Mouse (Mus musculus) hindbrain, embryonic 12.5 days (tissue): ENCODE measurements around the gene Nfya. TPM values are rescaled to one million over a fixed set of nuclear protein-coding genes. Genes with fewer than 3 reads are reported as not detected.
"Not testable (repeated sequence)": the region's sequence is repeated elsewhere in the genome, so short reads cannot be mapped to it uniquely, and the experiment has no call there.

Experiments
- ATAC-seq: fragments of 200-750 bp; cut with Nextera tagmentation; 2 replicates; pipeline ENCODE4 v1.8.0; 2017; ENCODE audit warnings: moderate TSS enrichment; ENCODE audit not compliant: low FRiP score
- H3K27ac ChIP-seq: fragments of 300-500 bp; sonication (generic); 2 replicates; pipeline ENCODE4 v1.5.1; 2016; ENCODE audit warnings: mild to moderate bottlenecking
- H3K27me3 ChIP-seq: fragments of 300-500 bp; sonication (generic); 2 replicates; pipeline ENCODE4 v1.6.1; 2016; ENCODE audit warnings: mild to moderate bottlenecking
- H3K36me3 ChIP-seq: fragments of 300-500 bp; sonication (generic); 2 replicates; pipeline ENCODE4 v1.6.1; 2016; ENCODE audit warnings: mild to moderate bottlenecking
- H3K4me1 ChIP-seq: fragments of 300-500 bp; sonication (generic); 2 replicates; pipeline ENCODE4 v1.6.1; 2016
- H3K4me2 ChIP-seq: fragments of 300-500 bp; sonication (generic); replicated peaks from 2 replicates; pipeline ENCODE4 v1.6.1; 2016; ENCODE audit warnings: mild to moderate bottlenecking
- H3K4me3 ChIP-seq: fragments of 300-500 bp; sonication (generic); 2 replicates; pipeline ENCODE4 v1.5.1; 2016; ENCODE audit warnings: mild to moderate bottlenecking
- H3K9ac ChIP-seq: fragments of 300-500 bp; sonication (generic); 2 replicates; pipeline ENCODE4 v1.6.1; 2016; ENCODE audit warnings: mild to moderate bottlenecking, moderate library complexity
- H3K9me3 ChIP-seq: fragments of 300-500 bp; sonication (generic); replicated peaks from 2 replicates; pipeline ENCODE4 v1.6.1; 2016; ENCODE audit warnings: mild to moderate bottlenecking
- WGBS: fragments of 180-500 bp; shearing (Covaris S2); methylation state at CpG from one replicate; pipeline ENCODE4 v1.1.7; 2016; 5-methylcytosine and 5-hydroxymethylcytosine counted together
- polyA plus RNA-seq: library from polyadenylated mRNA; unstranded; fragments of >200 nt; fragmentation: Nextera tagmentation; extraction: Ambion mirVana; gene quantifications from 2 replicates; pipeline ENCODE4 v1.2.1, GENCODE M21; 2016

Nfya gene
- polyA plus RNA-seq, 1 experiment from 2014 or later = 16.7 TPM

DNA sequence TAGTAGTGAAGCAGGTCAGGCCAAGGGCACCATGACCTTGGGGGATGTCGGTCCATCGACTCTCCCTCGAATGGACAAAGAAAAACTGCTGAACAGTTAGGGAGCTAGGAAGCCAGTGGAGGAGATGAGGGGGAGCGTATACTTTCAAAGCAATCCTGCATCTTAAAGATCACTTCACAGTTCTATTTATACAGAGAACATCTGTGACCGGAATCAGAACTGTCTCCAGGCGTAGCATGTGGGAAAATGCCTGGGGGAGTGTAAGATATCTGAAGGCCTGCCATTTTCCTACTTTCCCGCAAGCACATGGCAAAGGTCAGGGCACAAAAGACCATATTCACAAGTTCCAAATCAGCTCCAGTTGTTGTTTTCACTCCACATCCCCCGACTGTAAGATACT is 36.7 kb downstream of the Nfya start:
- no peak overlapping the region for H3K4me3 ChIP-seq
- WGBS = 82% methylated on average over 8 of the region's 8 CpGs
- H3K9ac ChIP-seq = no peak overlapping the region
- H3K9me3 ChIP-seq = no peaks in the 10 kb centered on the region
- H3K36me3 ChIP-seq = no peaks in the 10 kb centered on the region
- ATAC-seq = no peak
- no peak overlapping the region for H3K4me2 ChIP-seq
- H3K4me1 ChIP-seq = no peaks in the 10 kb centered on the region
- no peaks in the 10 kb centered on the region for H3K27me3 ChIP-seq
- H3K27ac ChIP-seq = no peak overlapping the region

DNA sequence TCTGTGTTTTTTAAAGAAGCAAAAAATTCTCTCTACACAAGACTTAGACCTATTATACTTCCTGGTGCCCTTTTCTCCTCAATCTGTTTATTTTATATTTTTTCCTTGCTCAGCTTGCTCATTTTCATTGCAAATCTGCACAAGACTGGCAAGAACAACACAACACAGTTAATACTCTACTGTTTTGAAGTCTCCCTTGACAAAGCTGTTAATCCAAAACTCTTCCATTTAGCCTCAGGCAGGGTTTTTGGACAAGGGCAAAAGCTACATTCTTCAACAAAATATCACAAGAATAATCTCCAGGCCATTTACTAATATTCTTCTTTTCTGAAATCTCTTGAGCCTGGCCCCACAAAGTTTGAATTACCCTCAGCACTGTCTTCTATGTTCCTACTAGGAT is 38.1 kb downstream of the Nfya start:
- H3K27me3 ChIP-seq = no peaks in the 10 kb centered on the region
- no peaks in the 10 kb centered on the region for H3K9me3 ChIP-seq
- no peak overlapping the region for H3K27ac ChIP-seq
- no peak overlapping the region for H3K4me2 ChIP-seq
- H3K9ac ChIP-seq = no peak overlapping the region
- H3K36me3 ChIP-seq = no peaks in the 10 kb centered on the region
- ATAC-seq = no peak
- H3K4me3 ChIP-seq = no peak overlapping the region
- H3K4me1 ChIP-seq = no peaks in the 10 kb centered on the region

DNA sequence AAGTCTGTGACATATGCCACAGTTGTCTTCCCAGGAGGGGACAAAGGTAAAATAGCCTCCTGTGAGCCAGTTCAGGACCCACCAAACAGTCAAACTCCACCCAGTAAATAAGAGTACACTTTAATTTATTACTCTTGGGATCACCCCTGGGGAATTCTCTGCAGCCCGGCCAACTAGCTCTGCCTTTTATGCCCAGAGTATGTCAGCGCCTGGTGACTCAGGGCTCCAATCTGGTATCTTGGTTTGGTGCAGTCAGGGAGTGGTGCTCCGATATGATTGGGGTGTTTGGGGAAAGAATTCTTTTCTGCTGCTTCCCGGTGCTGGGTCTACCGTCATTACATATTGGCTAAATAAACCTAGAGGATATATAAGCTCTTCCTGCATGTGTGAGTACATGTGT is 42.9 kb downstream of the Nfya start:
- Histone ChIP-seq H3K4me3 (no peak overlapping the region), H3K4me2 (no peak overlapping the region), H3K9me3 (no peaks in the 10 kb centered on the region), H3K27ac (no peak overlapping the region), H3K4me1 (no peaks in the 10 kb centered on the region), H3K36me3 (no peaks in the 10 kb centered on the region), H3K27me3 (no peaks in the 10 kb centered on the region), H3K9ac (no peak overlapping the region)
- WGBS = 83% methylated on average over 5 of the region's 5 CpGs
- no peak for ATAC-seq

DNA sequence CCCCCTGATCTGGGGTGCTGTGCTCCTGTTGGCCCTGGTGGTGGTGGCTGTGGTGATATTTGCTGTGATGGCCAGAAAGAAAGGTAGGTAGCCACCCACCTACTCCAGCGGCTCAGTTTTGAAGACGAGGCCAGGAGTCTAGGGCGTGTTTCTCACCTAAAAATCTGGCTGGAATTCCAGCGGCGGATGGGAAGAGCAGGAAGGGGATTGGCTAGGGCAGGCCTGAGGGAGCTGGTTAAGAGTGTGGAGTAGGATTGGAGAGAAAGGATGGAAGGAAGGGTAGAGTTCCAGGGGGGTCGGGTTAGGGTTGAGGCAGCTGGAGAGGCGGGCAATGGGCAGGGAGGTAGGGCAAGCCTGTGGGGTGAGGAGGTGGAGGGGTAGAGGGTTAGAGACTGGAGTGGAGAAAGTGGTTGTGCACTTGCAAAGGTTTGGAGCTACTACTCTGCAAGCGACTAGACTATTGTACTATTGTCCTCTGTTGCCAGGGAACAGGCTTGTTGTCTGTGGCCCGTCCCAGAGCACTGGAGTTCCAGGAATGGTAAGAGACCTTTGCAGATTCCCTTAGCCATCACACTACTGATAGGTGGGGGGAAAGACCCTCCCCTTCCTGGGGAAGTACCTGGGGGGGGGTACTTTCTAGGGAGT is 44.1 kb downstream of the Nfya start:
- H3K27me3 ChIP-seq = no peaks in the 10 kb centered on the region
- no peaks in the 10 kb centered on the region for H3K36me3 ChIP-seq
- no peak overlapping the region for H3K4me3 ChIP-seq
- H3K27ac ChIP-seq = no peak overlapping the region
- 69% methylated on average over 9 of the region's 9 CpGs for WGBS
- no peaks in the 10 kb centered on the region for H3K4me1 ChIP-seq
- no peak for ATAC-seq
- no peak overlapping the region for H3K4me2 ChIP-seq
- no peak overlapping the region for H3K9ac ChIP-seq
- no peaks in the 10 kb centered on the region for H3K9me3 ChIP-seq

DNA sequence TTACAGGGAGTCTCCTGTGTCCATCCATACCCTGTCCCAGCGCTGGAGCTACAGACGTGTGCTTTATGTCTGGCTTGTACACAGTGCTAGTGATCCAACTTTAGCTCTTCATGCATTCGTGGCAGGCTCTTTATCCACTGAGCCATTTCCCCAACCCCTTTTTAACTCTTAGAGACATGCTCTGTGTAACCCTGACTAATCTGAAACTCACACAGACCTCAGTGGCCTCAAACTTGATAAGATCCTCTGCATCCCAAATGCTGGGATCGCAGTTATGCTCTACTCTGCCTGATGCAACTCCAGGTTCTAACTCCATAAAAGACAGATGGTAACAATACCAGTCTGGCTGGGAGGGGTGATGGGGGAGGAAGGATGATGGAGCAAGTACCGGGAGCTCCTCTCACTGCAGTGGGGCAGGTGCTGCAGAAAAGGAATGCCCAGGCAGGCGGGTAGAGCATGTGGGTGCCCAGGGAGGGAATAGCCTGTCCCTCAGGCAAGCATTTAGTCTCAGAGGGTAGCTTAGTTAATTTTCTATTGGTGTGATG is 46.2 kb downstream of the Nfya start:
- Histone ChIP-seq H3K4me2 (no peak overlapping the region), H3K36me3 (no peaks in the 10 kb centered on the region), H3K9ac (no peak overlapping the region), H3K27ac (no peak overlapping the region), H3K27me3 (no peaks in the 10 kb centered on the region), H3K4me3 (no peak overlapping the region), H3K4me1 (no peaks in the 10 kb centered on the region), H3K9me3 (no peaks in the 10 kb centered on the region)
- WGBS = 78% methylated on average over 6 of the region's 6 CpGs
- ATAC-seq = no peak

DNA sequence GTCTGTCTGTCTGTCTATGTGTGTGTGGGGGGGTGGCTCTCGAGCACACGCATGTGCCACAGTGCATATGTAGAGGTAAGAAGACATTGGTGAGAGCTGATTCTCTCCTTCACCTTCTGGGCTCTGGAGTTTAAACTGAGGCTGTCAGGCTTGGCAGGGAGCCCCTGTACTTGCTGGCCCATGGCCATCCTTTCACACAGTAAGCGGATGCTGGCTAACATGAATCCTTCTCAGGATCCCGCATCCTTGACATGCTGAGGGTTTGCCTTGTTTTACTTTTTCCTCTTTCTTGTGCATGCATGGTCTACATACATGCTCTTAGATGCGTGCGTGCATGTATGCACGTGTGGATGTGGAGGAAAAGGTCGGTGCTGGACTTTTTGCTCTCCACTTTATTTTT is 46.7 kb downstream of the Nfya start:
- Histone ChIP-seq H3K4me3 (no peak overlapping the region), H3K4me1 (no peaks in the 10 kb centered on the region), H3K9me3 (no peaks in the 10 kb centered on the region), H3K27me3 (no peaks in the 10 kb centered on the region), H3K9ac (no peak overlapping the region), H3K27ac (no peak overlapping the region), H3K36me3 (no peaks in the 10 kb centered on the region), H3K4me2 (no peak overlapping the region)
- WGBS = 89% methylated on average over 8 of the region's 8 CpGs
- ATAC-seq = no peak

DNA sequence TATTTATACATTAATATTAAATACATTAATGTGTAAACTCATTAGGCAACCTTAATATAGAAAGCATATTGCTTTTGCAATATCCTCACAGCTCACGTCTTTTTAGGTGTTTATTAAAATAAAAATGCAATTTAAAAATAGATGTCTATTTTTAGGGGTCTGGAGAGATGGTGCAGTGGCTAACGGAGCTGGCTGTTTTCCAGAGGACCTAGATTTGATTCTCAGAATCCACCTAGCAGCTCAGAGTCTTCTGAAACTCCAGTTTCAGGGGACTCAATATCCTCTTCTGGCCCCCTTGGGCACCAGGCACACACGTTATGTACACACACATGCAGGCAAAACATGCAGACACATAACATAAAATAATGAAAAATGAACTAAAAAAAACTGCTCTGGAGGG is 47.4 kb downstream of the Nfya start:
- Histone ChIP-seq H3K36me3 (no peaks in the 10 kb centered on the region), H3K4me3 (no peak overlapping the region), H3K4me1 (no peaks in the 10 kb centered on the region), H3K9ac (no peak overlapping the region), H3K27ac (no peak overlapping the region), H3K9me3 (no peaks in the 10 kb centered on the region), H3K27me3 (no peaks in the 10 kb centered on the region), H3K4me2 (no peak overlapping the region)
- 85% methylated on average over 3 of the region's 3 CpGs for WGBS
- no peak for ATAC-seq

DNA sequence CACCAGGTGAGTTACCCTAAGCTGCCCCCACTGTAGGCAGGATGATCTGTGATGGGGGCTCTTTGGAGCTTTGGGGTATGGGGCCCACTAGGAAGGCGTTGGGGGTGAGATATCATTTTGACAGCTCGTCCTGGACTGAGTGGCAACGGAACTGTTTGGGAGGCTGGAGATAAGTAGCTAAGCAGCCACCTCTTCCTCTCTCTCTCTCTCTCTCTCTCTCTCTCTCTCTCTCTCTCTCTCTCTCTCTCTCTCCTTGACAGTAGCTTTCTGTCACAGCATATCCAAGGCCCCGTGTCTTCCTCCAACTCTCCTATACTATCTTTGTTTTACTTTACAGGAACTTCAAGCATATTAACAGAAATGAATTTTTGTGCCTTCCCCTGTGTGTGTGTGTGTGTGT is 49.2 kb downstream of the Nfya start:
- no peaks in the 10 kb centered on the region for H3K4me1 ChIP-seq
- 90% methylated on average over 4 of the region's 4 CpGs for WGBS
- H3K27ac ChIP-seq = no peak overlapping the region
- ATAC-seq = no peak
- H3K4me2 ChIP-seq = no peak overlapping the region
- H3K36me3 ChIP-seq = no peaks in the 10 kb centered on the region
- H3K9me3 ChIP-seq = no peaks in the 10 kb centered on the region
- no peaks in the 10 kb centered on the region for H3K27me3 ChIP-seq
- H3K4me3 ChIP-seq = no peak overlapping the region
- H3K9ac ChIP-seq = no peak overlapping the region

DNA sequence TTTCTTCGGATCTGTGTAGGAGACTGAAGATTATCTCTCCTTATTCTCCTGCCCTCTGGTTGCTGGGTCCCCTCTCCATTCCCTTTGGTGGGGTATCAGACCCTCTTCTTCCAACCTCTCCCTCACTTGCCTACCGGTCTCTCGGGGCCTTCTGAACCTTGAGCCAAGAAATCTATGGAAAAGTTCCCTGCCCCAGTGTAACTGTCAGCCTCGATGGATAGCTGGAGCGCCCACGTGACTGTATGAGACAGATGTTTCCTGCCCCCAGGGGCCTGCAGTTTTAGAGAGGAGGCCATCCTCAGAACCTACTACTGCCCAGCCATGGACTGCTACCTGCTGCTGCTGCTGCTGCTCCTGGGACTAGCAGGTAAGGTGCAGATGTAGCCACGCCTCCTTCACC is 50.1 kb downstream of the Nfya start, which contains the start of gene Treml1:
Gene Treml1, plus strand, starts transcription at position 301 of the 400 bp plus-strand sequence.
- WGBS = 82% methylated on average over 7 of the region's 7 CpGs

DNA sequence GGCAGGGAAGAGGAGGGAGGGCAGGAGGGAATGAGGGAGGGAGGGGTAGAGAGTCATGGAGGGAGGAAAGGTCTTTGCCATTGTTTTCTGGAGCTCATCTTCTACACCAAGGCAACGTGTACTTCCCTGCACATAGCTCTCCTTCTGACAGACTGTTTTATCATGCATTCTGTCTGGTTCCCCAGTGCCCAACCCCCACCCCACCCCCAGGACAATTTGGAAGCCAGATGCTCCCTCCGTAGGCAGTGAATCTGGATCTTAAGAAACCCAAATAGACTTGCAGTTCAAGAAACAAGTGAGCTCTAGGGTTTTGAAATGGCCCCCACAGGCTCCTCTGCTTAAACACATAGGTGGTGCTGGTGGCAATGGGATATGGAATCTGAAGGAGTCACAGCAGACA is 51.8 kb downstream of the Nfya start:
- WGBS = 58% methylated on average over 2 of the region's 2 CpGs
- no peak for ATAC-seq
- no peaks in the 10 kb centered on the region; the same call in 1 of the 2 replicates for H3K27me3 ChIP-seq
- no peaks in the 10 kb centered on the region for H3K9me3 ChIP-seq
- H3K4me3 ChIP-seq = no peak overlapping the region
- H3K4me1 ChIP-seq = no peaks in the 10 kb centered on the region
- H3K4me2 ChIP-seq = no peak overlapping the region
- H3K27ac ChIP-seq = no peak overlapping the region
- H3K36me3 ChIP-seq = no peaks in the 10 kb centered on the region
- H3K9ac ChIP-seq = no peak overlapping the region

More for the DNA sequence above, 50.1 kb downstream of the Nfya start, which contains the start of gene Treml1:
- H3K4me3 ChIP-seq = no peak within 1 kb of the TSS
- H3K36me3 ChIP-seq = no peaks in the 10 kb centered on the region
- no peak for ATAC-seq
- no peaks in the 10 kb centered on the region for H3K4me1 ChIP-seq
- H3K4me2 ChIP-seq = no peak within 1 kb of the TSS
- H3K27ac ChIP-seq = no peak within 1 kb of the TSS
- H3K9ac ChIP-seq = no peak within 1 kb of the TSS
- no peaks in the 10 kb centered on the region for H3K27me3 ChIP-seq
- no peaks in the 10 kb centered on the region for H3K9me3 ChIP-seq

DNA sequence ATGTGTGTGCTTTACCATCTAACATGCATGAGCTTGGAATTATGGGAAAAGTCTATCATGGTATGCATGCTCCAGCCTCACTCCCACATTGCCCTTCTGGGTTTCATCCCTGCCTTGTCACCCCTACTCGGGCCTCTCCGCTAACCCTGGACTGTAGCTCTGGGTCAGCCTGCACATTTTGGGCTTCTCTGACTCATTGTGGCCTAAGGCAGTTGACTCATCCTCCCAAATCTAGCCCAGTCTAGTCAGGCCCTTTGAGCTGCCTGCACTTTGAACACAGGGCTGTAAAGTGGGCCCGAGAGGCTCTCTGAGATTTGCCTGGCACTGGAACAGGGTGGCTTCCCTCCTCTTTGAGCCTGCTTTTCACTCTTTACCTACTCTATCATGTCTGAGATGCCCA is 53.9 kb downstream of the Nfya start:
- WGBS = 91% methylated on average over 3 of the region's 3 CpGs
- no peaks in the 10 kb centered on the region for H3K36me3 ChIP-seq
- ATAC-seq = no peak
- no peak overlapping the region for H3K27ac ChIP-seq
- H3K9ac ChIP-seq = no peak overlapping the region
- H3K4me3 ChIP-seq = no peak overlapping the region
- no peaks in the 10 kb centered on the region for H3K9me3 ChIP-seq
- H3K27me3 ChIP-seq = no peaks in the 10 kb centered on the region; the same call in 1 of the 2 replicates
- no peaks in the 10 kb centered on the region for H3K4me1 ChIP-seq
- no peak overlapping the region for H3K4me2 ChIP-seq

DNA sequence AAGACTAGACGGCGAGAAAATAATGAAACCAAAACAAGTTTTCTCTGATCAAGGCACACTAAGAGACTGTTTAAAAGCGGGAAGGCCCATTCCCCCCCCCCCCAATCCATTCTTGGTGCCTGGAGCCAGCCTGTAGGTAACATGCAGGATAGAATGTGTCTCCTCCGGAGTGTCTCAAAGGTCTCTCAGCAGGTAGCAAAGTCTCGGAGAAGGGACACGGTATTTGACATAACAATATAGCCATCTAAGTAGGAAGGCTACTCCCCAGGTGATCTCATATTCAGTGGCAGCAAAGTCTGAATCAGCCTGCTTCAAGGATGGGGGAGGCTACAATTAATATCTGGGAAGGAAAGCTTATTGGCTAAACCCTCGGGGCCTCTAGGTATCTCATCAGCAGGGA is 56.7 kb downstream of the Nfya start:
- H3K36me3 ChIP-seq, H3K4me1 ChIP-seq, H3K4me3 ChIP-seq, H3K27me3 ChIP-seq, ATAC-seq, H3K9me3 ChIP-seq, H3K4me2 ChIP-seq, H3K9ac ChIP-seq, H3K27ac ChIP-seq: not testable (repeated sequence)
- 65% methylated on average over 7 of the region's 7 CpGs for WGBS

DNA sequence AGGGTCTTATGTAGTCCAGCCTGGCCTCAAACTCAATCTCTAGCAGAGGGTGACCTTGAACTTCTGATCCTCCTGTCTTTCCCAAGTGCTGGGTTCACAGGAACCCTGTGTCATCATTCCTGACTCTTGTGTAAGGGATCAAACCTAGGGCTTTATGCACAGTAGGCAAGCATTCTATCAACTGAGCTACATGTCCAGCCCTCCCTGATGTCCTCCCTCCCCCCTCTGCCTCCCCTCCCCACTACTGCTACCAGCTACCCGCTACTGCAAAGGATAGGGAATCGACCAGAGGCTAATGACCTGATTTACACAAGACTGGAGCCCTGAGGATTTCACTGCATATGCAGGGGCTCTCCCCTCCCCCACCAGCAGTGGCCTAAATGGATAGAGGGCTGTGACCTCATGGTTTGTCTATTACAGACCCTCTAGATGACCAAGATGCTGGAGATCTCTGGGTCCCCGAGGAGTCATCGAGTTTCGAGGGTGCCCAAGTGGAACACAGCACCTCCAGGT is 59.0 kb downstream of the Nfya start:
- Histone ChIP-seq H3K27me3 (no peaks in the 10 kb centered on the region; the same call in 1 of the 2 replicates), H3K36me3 (no peaks in the 10 kb centered on the region), H3K4me2 (no peak overlapping the region), H3K4me3 (no peak overlapping the region), H3K9me3 (no peaks in the 10 kb centered on the region), H3K9ac (no peak overlapping the region), H3K4me1 (no peaks in the 10 kb centered on the region), H3K27ac (no peak overlapping the region)
- 71% methylated on average over 5 of the region's 5 CpGs for WGBS
- no peak for ATAC-seq
